Mouse (Mus musculus) kidney, adult 11 months (tissue): ENCODE data around the gene Apobec2.

Source experiments
- DNase-seq: peaks from one replicate; pipeline ENCODE4 v3.0.0; 2022

Apobec2 gene

GRCm38 (mm10) chr17:48407910-48408525 lies 24.7 kb downstream of the Apobec2 start:
- DNase-seq = no peak

- DNase-seq = no peak
These were observed 25.6 kb downstream of the Apobec2 start for GRCm38 (mm10) chr17:48407154-48407553.

GRCm38 (mm10) chr17:48404706-48405105 lies 28.0 kb downstream of the Apobec2 start:
- DNase-seq = no peak

- no peak for DNase-seq
These were observed 28.9 kb downstream of the Apobec2 start for GRCm38 (mm10) chr17:48403848-48404247.

- peak; percentile 27 for DNase-seq
These were observed 30.0 kb downstream of the Apobec2 start for GRCm38 (mm10) chr17:48402751-48403150.

DNA sequence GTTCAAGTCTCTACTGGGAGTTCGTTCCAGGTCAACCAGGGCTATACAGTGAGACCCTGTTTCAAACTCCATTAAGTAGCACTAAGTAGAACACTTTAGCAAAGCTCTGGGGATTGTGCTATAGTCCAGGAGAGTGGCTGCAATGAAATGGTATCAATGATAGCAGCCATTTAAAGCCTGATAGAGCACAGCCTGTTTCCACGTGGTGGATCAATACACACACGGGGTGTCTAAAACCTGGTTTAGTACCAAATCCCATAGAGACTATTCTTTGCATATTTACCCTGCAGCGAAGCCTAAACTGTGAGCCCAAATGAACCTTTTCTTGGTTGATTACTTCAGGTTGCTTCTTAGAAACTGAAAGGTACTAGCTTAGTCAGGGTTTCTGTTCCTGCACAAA lies 31.0 kb downstream of the Apobec2 start:
- DNase-seq = no peak

- DNase-seq = no peak
These were observed 40.1 kb downstream of the Apobec2 start for GRCm38 (mm10) chr17:48392616-48393015.

- peak; percentile 25 for DNase-seq
These were observed 41.3 kb downstream of the Apobec2 start for GRCm38 (mm10) chr17:48391446-48391845.

GRCm38 (mm10) chr17:48389442-48389841 lies 43.3 kb downstream of the Apobec2 start:
- DNase-seq = no peak

GRCm38 (mm10) chr17:48388666-48389065 lies 44.1 kb downstream of the Apobec2 start:
- DNase-seq = no peak

DNA sequence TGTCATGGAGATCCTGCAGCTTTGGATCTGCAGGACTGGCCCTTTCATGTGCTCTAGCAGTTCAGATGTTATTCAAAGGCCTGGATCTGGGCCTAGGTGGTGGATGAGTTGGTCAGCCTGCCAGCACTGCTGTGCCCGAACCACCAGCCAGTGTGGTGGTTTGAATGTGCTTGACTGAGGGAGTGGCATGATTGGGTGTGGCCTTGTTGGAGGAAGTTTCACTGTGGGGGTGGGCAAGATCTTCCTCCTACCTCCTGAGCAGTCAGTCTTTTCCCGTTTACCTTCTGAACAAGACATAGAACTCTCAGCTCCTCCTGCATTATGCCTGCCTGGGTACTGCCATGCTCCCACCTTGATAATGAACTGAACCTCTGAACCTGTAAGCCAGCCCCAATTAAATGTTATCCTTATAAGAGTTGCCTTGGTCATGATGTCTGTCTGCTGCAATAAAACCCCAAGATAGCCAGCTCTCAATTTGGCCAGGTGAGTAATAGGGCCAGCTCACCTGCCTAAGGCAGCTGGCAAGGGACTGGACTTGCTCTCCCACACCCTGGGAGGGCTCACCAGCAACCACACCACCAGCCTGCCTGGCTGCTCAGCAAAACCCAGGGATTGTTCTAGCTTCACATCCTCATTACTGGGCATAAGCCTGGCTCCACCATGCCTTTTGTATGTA lies 46.8 kb downstream of the Apobec2 start:
- no peak for DNase-seq

DNA sequence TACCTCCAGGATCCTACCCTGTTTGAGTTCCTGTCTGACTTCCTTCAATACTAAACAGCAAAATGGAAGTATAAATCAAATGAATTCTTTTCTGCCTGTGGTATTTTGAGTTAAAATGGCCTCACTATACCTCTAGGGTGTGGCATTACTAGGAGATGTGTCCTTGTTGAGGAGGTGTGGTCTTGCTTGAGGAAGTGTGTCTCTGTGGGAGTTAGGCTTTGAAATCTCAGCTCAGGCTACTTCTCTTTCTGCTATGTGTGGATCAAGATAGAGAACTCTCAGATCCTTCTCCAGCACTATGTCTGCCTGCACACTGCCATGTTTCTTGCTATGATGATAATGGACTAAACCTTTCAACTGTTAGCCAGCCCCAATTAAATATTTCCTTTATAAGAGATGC lies 53.7 kb downstream of the Apobec2 start:
- DNase-seq = no peak

DNA sequence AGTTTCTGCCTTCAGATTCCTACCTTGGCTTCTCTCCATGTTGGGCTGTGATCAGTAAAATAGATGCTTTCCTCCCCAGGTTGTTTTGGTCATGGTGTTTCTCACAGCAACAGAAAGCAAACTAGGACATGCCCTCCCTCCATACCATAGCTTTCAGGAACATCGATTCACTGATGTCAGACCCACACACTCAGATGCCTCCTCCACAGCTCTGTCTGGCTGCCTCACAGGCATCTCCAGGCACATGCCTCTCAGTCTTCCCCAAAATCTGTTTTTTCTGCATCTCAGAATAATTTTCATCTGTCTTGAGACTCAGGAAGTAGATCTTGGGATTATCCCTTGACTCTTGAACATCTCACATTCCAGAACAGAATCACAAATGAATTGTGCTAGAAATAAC lies 56.6 kb downstream of the Apobec2 start:
- no peak for DNase-seq

- no peak for DNase-seq
These were observed 59.7 kb downstream of the Apobec2 start for GRCm38 (mm10) chr17:48372987-48373386.

GRCm38 (mm10) chr17:48371621-48372020 lies 61.1 kb downstream of the Apobec2 start:
- no peak for DNase-seq
